Mouse (Mus musculus) lung, embryonic 16.5 days (tissue): ENCODE measurements around the gene Cd300lg. TPM values are rescaled to one million over a fixed set of nuclear protein-coding genes. Genes with fewer than 3 reads are reported as not detected.

ENCODE experiments used
- ATAC-seq: fragments of 200-750 bp; cut with Nextera tagmentation; 2 replicates; pipeline ENCODE4 v1.8.0; 2017; ENCODE audit warnings: low read depth, mild to moderate bottlenecking, moderate library complexity
- H3K27ac ChIP-seq: fragments of 300-500 bp; sonication (generic); 2 replicates; pipeline ENCODE4 v1.5.1; 2014; ENCODE audit warnings: mild to moderate bottlenecking, control low read depth, low read length
- H3K27me3 ChIP-seq: fragments of 300-500 bp; sonication (generic); 2 replicates; pipeline ENCODE4 v1.6.1; 2014; ENCODE audit warnings: low read depth, low read length, mixed read lengths; ENCODE audit not compliant: control insufficient read depth, insufficient read depth
- H3K36me3 ChIP-seq: fragments of 300-500 bp; sonication (generic); 2 replicates; pipeline ENCODE4 v1.6.1; 2014; ENCODE audit warnings: low read length; ENCODE audit not compliant: control insufficient read depth, insufficient read depth
- H3K4me1 ChIP-seq: fragments of 300-500 bp; sonication (generic); replicated peaks from 2 replicates; pipeline ENCODE4 v1.6.1; 2014; ENCODE audit warnings: low read length, mixed read lengths; ENCODE audit not compliant: control insufficient read depth, insufficient read depth
- H3K4me2 ChIP-seq: fragments of 300-500 bp; sonication (generic); 2 replicates; pipeline ENCODE4 v1.6.1; 2014; ENCODE audit warnings: low read depth, low read length, control low read depth
- H3K4me3 ChIP-seq: fragments of 300-500 bp; sonication (generic); 2 replicates; pipeline ENCODE4 v1.5.1; 2014; ENCODE audit warnings: mild to moderate bottlenecking, low read length, control low read depth
- H3K9ac ChIP-seq: fragments of 300-500 bp; sonication (generic); 2 replicates; pipeline ENCODE4 v1.6.1; 2014; ENCODE audit warnings: low read length, control low read depth
- H3K9me3 ChIP-seq: fragments of 300-500 bp; sonication (generic); 2 replicates; pipeline ENCODE4 v1.6.1; 2016; ENCODE audit warnings: low read length; ENCODE audit not compliant: control insufficient read depth
- WGBS: fragments of 180-500 bp; shearing (Covaris S2); extraction: QIAGEN DNeasy Blood & Tissue Kit; methylation state at CpG from one replicate; pipeline ENCODE4 v1.1.7; 2014; 5-methylcytosine and 5-hydroxymethylcytosine counted together
- polyA plus RNA-seq: library from polyadenylated mRNA; unstranded; fragments of >200 nt; fragmentation: Nextera tagmentation; extraction: Ambion mirVana; gene quantifications from 2 replicates; pipeline ENCODE4 v1.2.1, GENCODE M21; 2015

Gene Cd300lg
- polyA plus RNA-seq, 1 experiment from 2014 or later, result 0.74 TPM

- WGBS, result 63% methylated on average over 7 of the region's 7 CpGs
- no peaks in the 10 kb centered on the region; the same call in none of the 2 replicates for H3K4me1 ChIP-seq
- no peak overlapping the region for H3K4me3 ChIP-seq
- no peaks in the 10 kb centered on the region for H3K36me3 ChIP-seq
- no peak overlapping the region for H3K4me2 ChIP-seq
- H3K27me3 ChIP-seq, result no peaks in the 10 kb centered on the region
- H3K9me3 ChIP-seq, result no peaks in the 10 kb centered on the region
- ATAC-seq, result 0 out of 2 replicates have a peak, but pooled peaks have one; percentile 37
- no peak overlapping the region for H3K27ac ChIP-seq
- H3K9ac ChIP-seq, result no peak overlapping the region
Measured at GRCm38 (mm10) chr11:102053183-102053582, 11.9 kb downstream of the Cd300lg start.

GRCm38 (mm10) chr11:102053847-102054246 is 12.5 kb downstream of the Cd300lg start:
- H3K36me3 ChIP-seq, result no peaks in the 10 kb centered on the region
- no peaks in the 10 kb centered on the region; the same call in none of the 2 replicates for H3K4me1 ChIP-seq
- H3K27me3 ChIP-seq, result no peaks in the 10 kb centered on the region
- no peak overlapping the region for H3K9ac ChIP-seq
- no peak for ATAC-seq
- no peak overlapping the region for H3K4me2 ChIP-seq
- no peak overlapping the region for H3K4me3 ChIP-seq
- H3K9me3 ChIP-seq, result no peaks in the 10 kb centered on the region
- 31% methylated on average over 9 of the region's 9 CpGs for WGBS
- H3K27ac ChIP-seq, result no peak overlapping the region

GRCm38 (mm10) chr11:102061236-102061940 is 20.1 kb downstream of the Cd300lg start:
- Histone ChIP-seq H3K9ac (peak overlapping the region; percentile 52), H3K4me1 (peaks cover 8% of the 10 kb centered on the region), H3K36me3 (no peaks in the 10 kb centered on the region; the same call in 1 of the 2 replicates), H3K4me3 (peak overlapping the region; percentile 46), H3K4me2 (peak overlapping the region; percentile 75), H3K27me3 (no peaks in the 10 kb centered on the region), H3K9me3 (no peaks in the 10 kb centered on the region), H3K27ac (no peak overlapping the region)
- ATAC-seq, result peak; percentile 72
- 4% methylated on average over 23 of the region's 23 CpGs for WGBS

DNA sequence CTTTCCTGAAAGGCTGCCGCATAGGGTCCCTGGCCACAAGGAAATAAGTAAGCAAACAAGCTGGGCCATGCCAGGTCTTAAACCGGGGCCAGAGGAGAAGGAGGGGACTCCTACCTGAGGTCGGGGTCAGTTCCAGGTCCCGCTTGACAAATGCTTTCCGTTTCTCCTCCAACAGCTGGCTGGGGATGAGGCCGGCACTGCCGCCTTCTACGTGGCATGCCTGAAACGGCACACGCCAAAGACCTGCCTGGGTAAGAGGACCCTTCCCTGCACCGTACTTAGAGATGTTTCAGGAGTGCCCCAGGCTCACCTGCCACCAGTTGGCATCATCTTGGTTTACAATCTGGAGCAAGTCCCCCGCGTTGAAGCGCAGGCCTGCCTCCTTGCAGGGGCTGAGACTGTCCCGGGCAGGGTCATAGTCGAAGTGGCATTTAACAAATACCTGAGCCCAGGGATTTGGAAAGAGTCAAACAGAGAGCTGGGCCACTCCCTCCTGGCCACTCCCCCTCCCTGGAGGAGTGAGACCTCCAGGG is 20.7 kb downstream of the Cd300lg start:
- no peak overlapping the region for H3K27ac ChIP-seq
- no peaks in the 10 kb centered on the region for H3K27me3 ChIP-seq
- H3K9ac ChIP-seq, result no peak overlapping the region
- no peaks in the 10 kb centered on the region; the same call in 1 of the 2 replicates for H3K36me3 ChIP-seq
- peak overlapping the region; percentile 75 for H3K4me2 ChIP-seq
- ATAC-seq, result no peak
- H3K9me3 ChIP-seq, result no peaks in the 10 kb centered on the region
- WGBS, result 35% methylated on average over 16 of the region's 16 CpGs
- H3K4me3 ChIP-seq, result no peak overlapping the region
- peaks cover 8% of the 10 kb centered on the region for H3K4me1 ChIP-seq

GRCm38 (mm10) chr11:102063076-102063475 is 21.8 kb downstream of the Cd300lg start:
- Histone ChIP-seq H3K36me3 (no peaks in the 10 kb centered on the region; the same call in 1 of the 2 replicates), H3K9me3 (no peaks in the 10 kb centered on the region), H3K27me3 (no peaks in the 10 kb centered on the region), H3K4me2 (no peak overlapping the region), H3K4me3 (no peak overlapping the region), H3K4me1 (peaks cover 8% of the 10 kb centered on the region), H3K9ac (no peak overlapping the region), H3K27ac (no peak overlapping the region)
- ATAC-seq, result no peak
- WGBS, result 68% methylated on average over 13 of the region's 13 CpGs

DNA sequence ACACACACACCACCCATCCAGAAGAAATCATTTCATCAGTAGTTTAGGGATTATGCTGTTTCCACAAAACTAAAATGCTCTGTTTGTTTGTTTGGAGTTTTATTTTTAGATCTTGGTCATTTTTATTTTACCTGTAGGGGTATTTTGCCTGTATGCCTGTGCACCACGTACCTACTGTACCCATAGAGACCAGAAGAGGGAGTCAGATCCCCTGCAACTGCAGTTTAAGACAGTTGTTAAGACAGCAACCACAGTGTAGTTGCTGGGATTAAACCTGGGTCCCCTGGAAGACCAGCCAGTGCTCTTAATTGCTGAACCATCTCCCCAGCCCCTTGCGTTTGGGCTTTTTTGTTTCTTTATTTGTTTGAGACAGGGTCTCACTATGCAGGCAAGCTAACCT is 27.7 kb downstream of the Cd300lg start:
- no peak for ATAC-seq

DNA sequence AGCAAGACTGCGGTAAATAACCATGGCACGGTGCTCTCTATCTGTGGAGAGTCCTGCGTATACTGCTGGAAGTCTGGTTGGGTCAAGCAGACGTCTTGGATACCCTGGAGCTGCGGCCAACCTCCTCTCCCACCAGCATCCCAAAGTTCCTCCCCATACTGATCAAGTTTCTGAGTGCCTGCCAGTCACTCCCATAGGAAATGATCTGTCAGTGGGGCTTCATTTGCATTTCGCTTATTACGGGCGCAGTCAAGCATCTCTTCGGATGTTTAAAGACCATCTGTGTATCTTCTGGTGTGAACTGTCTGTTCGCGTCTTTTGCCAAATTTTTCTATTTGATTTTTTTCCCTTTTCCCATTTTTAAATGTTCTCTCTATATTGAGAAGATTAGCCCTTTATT is 28.3 kb downstream of the Cd300lg start:
- ATAC-seq, result no peak

More for the DNA sequence above, 27.7 kb downstream of the Cd300lg start:
- H3K4me2 ChIP-seq, result no peak overlapping the region
- H3K36me3 ChIP-seq, result no peaks in the 10 kb centered on the region
- H3K27ac ChIP-seq, result no peak overlapping the region
- 39% methylated on average over 2 of the region's 2 CpGs for WGBS
- H3K4me3 ChIP-seq, result no peak overlapping the region
- H3K4me1 ChIP-seq, result peaks cover 6% of the 10 kb centered on the region
- no peaks in the 10 kb centered on the region for H3K9me3 ChIP-seq
- H3K27me3 ChIP-seq, result no peaks in the 10 kb centered on the region; the same call in 1 of the 2 replicates
- no peak overlapping the region for H3K9ac ChIP-seq

GRCm38 (mm10) chr11:102070426-102070825 is 29.1 kb downstream of the Cd300lg start:
- WGBS, result 2% methylated on average over 13 of the region's 13 CpGs
- Histone ChIP-seq H3K27ac (no peak overlapping the region), H3K4me2 (peak overlapping the region; percentile 42), H3K4me1 (peaks cover 6% of the 10 kb centered on the region), H3K9me3 (no peaks in the 10 kb centered on the region), H3K36me3 (no peaks in the 10 kb centered on the region), H3K9ac (no peak overlapping the region), H3K27me3 (no peaks in the 10 kb centered on the region; the same call in 1 of the 2 replicates), H3K4me3 (no peak overlapping the region)
- peak; percentile 41 for ATAC-seq

More for the DNA sequence above, 28.3 kb downstream of the Cd300lg start:
- Histone ChIP-seq H3K27me3 (no peaks in the 10 kb centered on the region; the same call in 1 of the 2 replicates), H3K4me2 (no peak overlapping the region), H3K4me1 (peaks cover 6% of the 10 kb centered on the region), H3K36me3 (no peaks in the 10 kb centered on the region), H3K27ac (no peak overlapping the region), H3K9me3 (no peaks in the 10 kb centered on the region), H3K4me3 (no peak overlapping the region), H3K9ac (no peak overlapping the region)
- 52% methylated on average over 11 of the region's 11 CpGs for WGBS

DNA sequence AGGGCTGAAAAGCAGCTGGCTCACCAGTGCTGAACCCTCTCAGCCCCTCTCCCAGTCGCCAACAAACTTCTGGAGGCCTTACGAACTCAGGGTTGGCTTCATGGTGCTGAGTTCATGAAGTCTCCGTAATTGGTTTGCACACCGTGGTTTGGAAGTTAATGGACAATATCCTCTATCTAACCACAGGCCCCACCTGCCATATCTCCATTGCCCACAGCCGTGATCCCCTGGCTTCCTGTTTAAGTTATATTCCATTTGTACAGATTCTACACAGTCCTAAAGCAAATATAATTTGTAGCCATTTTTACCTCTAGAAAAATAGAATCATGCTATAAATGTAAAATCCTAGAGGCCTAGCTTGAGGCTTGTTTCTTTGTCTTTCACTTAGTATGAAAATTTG is 31.4 kb downstream of the Cd300lg start:
- no peak overlapping the region for H3K9ac ChIP-seq
- no peak overlapping the region for H3K27ac ChIP-seq
- H3K4me1 ChIP-seq, result peaks cover 6% of the 10 kb centered on the region
- H3K4me2 ChIP-seq, result no peak overlapping the region
- H3K27me3 ChIP-seq, result no peaks in the 10 kb centered on the region; the same call in 1 of the 2 replicates
- WGBS, result 79% methylated on average over 5 of the region's 5 CpGs
- H3K9me3 ChIP-seq, result no peaks in the 10 kb centered on the region
- H3K4me3 ChIP-seq, result no peak overlapping the region
- no peaks in the 10 kb centered on the region for H3K36me3 ChIP-seq
- ATAC-seq, result no peak
